Mouse (Mus musculus): ENCODE results near the gene Rint1. TPM values are rescaled to one million over a fixed set of nuclear protein-coding genes. Genes with fewer than 3 reads are reported as not detected.

Gene Rint1
- polyA plus RNA-seq, 1 experiment from 2014 or later = 39.6 TPM

Other genes with a start within 250 kb of the Rint1 start
- gene Srpk2, start 103.1 kb upstream of the Rint1 start, polyA plus RNA-seq (2016; fragmentation: Nextera tagmentation; extraction: Ambion mirVana) = 71.8 and 73.4 TPM in 2 replicates
- 24.1 and 25.6 TPM in 2 replicates for gene Pus7, start 4.0 kb upstream of the Rint1 start, polyA plus RNA-seq (2016; fragmentation: Nextera tagmentation; extraction: Ambion mirVana)
- gene Tomm7, start 56.5 kb downstream of the Rint1 start, polyA plus RNA-seq (2016; fragmentation: Nextera tagmentation; extraction: Ambion mirVana) = 91.8 and 104 TPM in 2 replicates
- gene Fam126a, start 243.0 kb downstream of the Rint1 start, polyA plus RNA-seq (2016; fragmentation: Nextera tagmentation; extraction: Ambion mirVana) = 49.5 and 50.0 TPM in 2 replicates

Data from hindbrain, embryonic 12.5 days (tissue).